Mouse (Mus musculus): ENCODE results near the gene Mllt10. TPM values are rescaled to one million over a fixed set of nuclear protein-coding genes. Genes with fewer than 3 reads are reported as not detected.

Mllt10 gene
- polyA plus RNA-seq, 1 experiment, result 19.1 TPM

DNA sequence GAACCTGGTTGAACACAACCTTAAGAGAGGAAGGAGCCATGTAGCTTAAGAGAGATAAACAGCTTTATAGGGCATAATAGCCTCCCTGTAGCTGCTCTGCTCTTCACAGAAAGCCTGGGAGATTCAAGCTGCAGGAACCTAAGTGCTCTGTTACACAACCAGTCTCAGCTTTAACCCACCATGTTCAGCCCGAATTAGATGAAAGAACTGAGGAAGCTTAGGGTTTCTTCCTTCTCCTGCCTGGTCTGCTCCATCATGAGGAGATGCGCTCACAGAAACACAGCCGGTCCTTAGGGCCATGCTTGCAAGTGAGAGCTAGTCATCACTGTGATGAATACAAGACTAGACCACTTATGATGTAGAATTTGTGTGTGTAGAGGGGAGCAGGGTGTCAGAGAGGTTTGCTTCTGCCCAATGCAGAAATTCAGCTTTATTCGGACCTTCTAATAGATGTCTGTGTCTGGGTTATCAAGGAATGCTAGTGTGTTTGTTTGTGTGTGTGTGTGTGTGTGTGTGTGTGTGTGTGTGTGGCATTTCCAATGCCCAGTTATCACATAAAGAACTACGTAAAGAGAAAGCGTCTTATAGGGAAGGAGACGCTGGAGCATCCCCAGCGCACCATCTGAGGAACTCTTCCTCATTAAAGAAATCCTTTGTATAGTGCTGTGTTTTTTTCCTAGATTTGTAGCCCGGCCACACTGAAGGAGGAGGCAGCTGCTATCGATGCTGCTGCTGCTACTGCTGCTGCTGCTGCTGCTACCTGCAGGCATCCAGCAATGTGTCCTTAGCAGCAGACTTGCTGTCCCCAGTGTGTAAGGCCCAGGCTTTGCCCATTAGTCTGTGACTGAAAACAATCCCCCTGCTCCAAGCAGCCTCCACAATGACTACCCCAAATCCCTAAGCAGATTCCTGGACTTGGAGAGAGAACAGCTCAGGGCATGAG, 21.6 kb upstream of the Mllt10 start:
- DNase-seq (ENCODE audit: low read depth, low spot score), result no peak
- 91% methylated on average over 10 of the region's 10 CpGs for WGBS

DNA sequence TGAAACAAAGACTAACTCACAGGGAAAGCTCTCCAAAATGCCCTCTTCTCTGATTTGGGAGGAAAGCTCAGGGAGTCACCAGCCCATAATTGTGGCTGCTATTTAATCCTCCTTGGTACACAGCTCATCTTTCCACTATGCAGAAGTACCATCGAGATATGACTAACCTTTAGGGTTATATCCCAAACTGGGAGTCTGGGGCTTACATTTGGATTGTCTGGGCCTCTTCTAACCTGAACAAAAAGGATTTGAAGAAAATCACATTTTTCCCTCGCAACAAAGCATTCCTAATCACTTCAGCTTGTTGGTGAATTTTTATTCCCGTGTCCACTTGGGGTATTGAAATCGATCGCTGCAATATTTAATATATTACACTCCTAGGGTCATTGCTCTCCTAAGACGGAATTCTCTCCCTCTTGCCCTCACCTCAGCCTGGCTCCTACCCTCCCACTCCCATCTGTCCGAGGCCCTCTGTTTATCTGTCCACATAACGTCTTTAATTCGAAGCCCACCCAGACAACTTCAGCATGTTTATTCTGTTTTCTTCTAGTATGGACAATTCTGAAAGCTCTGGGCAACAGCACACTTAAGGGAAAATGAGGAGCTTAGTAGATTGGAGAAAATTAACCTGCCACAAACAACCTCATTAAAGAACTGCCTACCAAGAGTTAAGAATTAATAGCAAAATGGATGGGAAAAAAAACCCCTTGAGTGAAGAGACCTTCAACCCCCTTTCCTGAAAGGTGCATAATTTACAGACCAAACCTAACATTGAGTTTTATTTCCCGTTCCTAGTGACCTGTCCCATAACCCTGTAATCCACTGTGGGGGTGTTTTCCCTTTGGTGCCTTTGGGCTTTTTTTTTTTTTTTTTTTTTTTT, 20.4 kb upstream of the Mllt10 start:
- 93% methylated on average over 10 of the region's 10 CpGs for WGBS
- DNase-seq (ENCODE audit: low read depth, low spot score), result no peak

DNA sequence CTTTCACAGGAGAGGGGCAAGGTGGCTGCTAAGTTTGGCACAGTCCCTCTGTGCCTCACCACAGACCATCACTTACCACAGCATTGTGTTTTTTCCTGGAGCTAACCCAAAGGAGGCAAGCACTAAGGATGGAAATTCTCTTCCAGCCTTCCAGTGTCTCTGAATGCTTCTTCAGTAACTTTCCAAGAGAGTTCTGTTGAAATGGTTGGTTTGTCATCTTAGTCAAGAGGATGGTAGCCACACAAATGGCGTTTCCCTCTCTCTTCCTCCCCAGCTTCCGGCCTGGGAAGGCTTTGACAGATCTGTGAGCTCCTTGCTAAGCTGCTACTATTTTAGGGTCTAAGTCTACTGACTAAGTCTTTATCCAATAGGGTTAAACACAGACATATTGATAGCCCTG, 17.5 kb upstream of the Mllt10 start, which contains the start of gene A930004D18Rik:
Gene A930004D18Rik, minus strand, starts transcription at position 247 of the 400 bp plus-strand sequence.
- WGBS, result 86% methylated on average over 2 of the region's 2 CpGs
- no peak for DNase-seq (ENCODE audit: low read depth, low spot score)

DNA sequence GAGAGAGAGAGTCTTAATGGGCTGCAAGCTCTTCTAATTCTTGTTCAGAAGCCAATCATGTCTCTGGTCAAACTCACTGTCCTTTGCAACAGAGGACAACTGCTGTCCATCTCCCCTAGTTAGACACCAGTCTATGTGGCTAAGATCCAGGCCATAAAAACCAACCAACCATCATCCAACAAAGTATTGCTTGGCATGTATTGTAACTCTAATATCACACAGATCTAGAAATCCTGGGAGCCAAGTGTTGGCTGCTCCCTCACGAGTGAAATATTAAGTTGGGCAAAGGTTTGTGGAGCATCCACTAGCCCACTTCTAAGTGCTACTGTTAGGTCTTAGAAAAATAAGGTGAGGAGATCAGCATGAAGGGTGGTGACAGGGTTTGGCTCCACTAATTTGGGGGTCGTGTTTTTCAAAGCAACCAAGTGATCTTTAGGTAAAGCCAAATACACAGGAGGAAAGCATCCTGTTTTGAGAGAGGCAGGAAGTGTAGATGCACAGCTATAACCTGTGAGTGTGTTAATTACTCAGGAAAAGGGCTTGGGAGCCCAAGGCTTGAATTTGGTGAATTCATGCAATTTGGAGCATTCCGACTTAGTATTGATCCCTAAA, 16.8 kb upstream of the Mllt10 start:
- 78% methylated on average over 3 of the region's 3 CpGs for WGBS
- DNase-seq (ENCODE audit: low read depth, low spot score), result no peak

DNA sequence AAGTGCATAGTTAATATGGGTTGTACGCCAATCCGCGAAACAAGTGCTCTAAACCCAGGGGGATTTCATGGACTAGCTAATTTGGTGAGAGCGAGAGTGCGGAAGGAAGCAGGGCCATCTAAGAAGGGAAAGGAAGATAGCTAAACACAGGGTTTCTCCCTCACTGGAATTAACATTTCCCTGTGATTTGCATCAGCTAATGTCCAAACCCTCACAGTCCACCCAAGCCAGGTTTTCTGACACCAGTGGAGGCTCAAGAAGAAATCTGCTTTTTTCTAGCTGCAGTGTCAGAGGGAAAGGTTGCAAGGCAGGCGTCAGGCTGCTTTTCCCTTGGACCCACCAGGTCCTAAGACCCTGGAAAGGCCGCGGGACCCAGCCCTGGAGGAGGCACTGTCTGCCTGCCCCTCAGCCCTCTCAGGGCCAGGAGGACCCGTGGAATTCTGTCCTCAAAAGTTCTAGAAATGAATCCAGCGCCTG, 16.1 kb upstream of the Mllt10 start:
- DNase-seq (ENCODE audit: low read depth, low spot score), result no peak
- WGBS, result 93% methylated on average over 10 of the region's 10 CpGs

DNA sequence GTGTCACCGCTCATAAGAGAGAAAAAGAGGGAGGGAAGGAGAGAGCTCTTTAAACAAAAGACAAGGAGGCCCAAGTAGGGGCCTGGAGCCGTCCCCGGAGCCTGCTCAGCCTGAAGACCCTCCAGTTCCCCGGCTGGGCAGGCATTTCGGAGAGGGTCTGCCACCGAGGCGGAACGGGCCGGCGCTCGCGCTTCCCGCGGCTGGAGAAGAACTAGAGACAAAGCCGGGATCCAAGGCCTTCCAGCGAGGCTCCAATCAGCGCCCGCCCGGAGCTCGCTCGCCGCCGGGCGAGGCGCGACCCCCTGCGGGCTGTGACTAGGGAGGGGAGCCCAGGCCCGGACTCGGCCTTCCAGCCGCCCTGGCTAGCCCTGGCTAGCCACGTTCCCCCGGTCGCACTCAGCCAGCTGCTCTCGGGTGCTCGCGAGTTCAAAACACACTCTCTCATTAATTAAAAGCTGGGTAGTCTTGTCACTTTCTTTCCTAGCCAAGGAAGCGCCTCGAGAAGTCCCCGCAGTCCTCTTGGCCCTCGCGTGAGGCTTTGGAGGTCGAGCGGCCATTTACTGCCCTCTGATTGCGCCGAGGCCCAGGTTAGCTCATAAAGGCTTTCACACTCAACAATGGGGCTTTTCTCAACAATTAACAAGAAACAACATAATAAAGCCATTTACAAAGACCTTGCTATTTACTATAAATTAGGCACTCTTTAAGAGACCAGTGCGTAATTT, 15.3 kb upstream of the Mllt10 start:
- WGBS, result 58% methylated on average over 46 of the region's 46 CpGs
- DNase-seq (ENCODE audit: low read depth, low spot score), result no peak

DNA sequence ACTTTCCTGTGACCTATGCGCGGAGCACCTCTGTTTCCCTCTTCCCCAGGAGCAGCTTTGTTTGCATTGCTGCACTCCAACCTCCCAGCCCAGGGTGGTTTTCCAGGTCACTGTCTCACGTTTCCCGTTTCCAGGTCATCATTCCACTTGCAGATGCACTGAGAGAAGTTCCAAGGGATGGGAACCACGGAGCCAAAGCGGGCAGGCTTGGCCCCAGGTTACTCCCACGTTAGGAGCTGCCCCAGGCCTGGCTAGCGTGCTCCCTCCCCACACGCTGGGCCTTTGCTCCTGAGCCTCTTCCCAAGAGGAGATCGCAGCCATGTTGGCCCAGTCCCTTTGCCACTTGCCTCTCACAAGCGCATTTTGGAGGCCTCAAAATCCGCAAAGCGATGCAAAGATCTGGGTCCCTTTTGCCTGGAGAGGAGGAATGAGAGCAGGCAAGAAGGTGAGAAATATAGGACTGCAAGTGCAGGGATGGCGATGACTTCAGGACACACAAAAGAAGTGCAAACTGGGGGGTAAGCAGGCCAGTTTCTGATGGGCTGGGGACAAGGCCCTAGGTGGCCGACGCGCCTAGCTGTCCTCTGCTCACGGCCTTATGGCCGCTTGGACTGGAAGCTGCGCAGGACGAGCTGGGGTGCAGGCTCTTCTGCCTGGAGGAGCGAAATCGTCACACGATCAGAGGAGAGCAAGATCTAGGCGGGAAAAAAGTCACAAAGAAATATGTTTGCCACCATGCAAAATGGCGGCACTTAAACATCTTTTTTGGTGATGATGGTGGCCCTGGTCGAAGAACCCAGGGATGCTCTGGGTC, 14.5 kb upstream of the Mllt10 start:
- WGBS, result 95% methylated on average over 27 of the region's 27 CpGs
- DNase-seq (ENCODE audit: low read depth, low spot score), result no peak

DNA sequence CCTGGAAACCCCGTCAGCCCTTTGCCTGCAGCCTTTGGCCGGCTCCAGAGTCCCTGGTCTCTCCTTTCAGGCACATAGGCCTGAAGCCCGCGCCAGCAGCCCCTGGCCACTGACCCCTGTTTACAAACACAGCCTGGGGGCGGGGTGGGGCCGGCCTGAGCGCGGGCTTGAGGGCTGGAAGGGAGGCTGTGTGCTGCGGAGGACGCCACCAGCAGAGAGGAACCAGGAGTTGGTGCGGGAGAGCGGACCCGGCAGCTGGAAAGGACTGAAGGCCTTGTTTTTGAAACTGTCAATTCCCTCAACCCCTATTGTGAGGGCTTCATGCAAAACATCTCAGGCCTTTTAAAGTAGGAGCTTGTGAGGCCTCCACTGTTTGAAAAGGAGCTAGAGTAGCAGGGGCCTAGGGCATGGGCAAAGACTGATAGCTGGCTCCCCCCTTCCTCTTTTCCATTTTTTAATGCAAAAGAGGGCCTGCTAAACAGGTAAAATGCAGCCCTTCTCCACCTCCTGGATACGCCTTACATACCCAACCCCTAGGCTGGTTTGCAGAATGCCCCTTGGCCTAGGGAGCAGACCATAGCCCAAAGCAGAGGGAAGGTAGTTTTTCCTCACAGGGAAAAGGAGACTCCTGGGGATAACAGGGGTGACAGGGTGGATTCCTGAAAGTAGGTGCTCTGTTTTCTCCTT, 13.7 kb upstream of the Mllt10 start:
- 85% methylated on average over 14 of the region's 14 CpGs for WGBS
- no peak for DNase-seq (ENCODE audit: low read depth, low spot score)

DNA sequence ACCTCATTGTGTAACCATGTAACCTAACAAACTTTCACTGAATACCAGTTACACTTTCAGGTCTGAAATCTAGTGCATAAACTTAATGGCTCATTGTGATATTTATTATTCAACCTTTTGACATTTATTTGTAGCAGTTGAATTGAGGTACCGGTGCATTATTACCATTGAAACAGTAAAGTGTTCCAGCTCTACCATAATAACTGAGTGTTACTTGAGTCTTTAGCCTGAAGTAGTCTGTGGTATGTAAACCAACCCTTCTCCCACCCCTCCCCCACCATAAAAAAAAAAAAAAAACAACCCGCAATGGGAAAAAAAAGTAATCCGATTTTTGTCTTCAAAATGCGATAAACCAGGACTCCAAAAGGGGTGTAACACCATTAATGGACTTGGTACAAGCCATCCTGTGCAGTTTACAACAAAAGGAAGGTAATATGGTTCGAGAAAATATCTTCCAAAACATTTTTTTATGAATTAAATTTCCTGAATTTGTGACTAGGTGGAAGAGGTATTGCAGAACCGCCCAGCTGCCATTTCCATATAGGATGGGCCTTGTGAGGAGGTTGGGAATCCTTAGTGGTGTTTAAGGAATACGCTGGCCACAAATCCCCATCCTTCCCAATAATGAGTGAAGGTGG, 9.8 kb upstream of the Mllt10 start:
- WGBS, result 72% methylated on average over 7 of the region's 7 CpGs
- no peak for DNase-seq (ENCODE audit: low read depth, low spot score)

DNA sequence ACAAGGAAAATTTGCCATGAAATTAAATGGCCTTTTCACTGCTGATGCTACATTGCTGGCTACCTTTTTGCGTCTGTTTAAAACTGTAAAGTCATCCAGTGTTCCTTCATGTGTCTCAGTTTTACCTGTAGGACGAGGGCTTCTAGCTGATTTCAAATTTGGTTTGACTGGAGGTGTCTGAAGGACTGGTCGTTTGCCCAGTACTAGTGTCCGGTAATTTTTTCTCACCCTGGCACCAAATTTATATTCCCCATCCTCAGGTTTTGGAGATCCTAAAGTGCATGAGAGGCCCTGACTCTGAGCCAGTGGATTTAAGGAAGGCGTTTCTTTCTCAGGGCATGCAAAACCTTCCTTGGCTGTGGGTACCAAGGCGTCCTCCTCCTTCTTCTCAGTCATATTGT, 9.3 kb upstream of the Mllt10 start:
- DNase-seq (ENCODE audit: low read depth, low spot score), result no peak
- 75% methylated on average over 6 of the region's 6 CpGs for WGBS

DNA sequence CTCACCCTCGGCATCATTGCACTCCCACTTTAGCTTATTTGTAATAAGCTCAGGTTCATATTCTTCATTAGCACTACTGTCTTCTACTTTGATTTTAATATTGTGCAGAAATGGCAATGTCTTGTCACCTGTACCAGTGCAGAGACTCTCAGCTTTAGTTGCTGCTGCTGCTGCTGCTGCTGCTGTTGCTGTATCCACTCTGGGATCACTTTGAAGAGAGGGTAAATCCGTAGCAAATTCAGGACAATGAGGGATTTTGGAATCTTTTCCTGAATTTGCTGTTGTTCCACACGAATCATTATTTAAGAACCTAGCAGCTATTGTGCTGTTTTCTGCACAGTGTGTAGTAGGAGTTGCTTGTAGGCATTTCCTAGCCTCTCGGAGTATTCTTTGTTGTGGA, 8.9 kb upstream of the Mllt10 start:
- no peak for DNase-seq (ENCODE audit: low read depth, low spot score)
- 50% methylated on average over 4 of the region's 4 CpGs for WGBS

DNA sequence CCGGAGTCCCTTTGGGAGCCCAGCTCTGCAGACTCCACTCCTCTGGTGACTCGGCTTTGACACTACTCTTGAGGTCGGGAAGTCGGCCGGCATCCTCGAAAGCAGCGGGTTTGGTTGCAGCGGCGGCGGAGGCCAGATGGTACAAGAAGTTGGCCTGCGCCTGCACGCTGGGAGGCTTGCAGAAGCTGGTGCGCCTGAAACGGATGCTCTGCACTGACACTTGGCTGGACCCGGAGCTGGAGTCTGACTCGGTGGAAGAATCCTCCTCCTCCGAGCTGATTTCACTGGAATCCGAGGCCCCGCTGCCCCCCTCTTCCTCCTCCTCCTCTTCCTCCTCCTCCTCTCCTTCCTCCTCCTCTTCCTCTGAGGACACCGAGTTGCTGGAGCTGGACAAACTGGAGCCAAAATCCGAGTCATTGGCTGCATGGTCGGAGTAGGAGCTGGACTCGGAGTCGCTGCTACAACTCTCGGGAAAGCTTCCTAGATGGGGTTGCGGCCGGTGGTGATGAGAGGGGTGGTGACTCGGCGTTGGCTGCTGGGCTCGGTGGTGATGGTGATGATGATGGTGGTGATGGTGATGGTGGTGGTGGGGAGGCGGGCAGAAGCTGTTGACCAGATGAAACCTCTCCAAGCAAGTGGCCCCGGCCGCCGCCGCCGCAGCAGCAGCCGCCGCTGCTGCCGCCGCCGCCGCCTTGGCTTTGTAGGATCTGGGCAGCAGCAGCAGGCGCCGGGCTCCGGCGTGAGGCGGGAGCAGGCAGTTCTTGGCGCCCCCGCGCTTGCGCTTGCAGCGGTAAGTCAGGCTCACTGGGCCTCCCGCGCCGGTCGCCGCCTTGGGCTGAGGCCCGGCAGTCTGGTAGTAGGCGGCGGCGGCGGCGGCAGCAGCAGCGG, 8.0 kb upstream of the Mllt10 start:
- no peak for DNase-seq (ENCODE audit: low read depth, low spot score)
- WGBS, result under 1% methylated on average over 64 of the region's 64 CpGs

DNA sequence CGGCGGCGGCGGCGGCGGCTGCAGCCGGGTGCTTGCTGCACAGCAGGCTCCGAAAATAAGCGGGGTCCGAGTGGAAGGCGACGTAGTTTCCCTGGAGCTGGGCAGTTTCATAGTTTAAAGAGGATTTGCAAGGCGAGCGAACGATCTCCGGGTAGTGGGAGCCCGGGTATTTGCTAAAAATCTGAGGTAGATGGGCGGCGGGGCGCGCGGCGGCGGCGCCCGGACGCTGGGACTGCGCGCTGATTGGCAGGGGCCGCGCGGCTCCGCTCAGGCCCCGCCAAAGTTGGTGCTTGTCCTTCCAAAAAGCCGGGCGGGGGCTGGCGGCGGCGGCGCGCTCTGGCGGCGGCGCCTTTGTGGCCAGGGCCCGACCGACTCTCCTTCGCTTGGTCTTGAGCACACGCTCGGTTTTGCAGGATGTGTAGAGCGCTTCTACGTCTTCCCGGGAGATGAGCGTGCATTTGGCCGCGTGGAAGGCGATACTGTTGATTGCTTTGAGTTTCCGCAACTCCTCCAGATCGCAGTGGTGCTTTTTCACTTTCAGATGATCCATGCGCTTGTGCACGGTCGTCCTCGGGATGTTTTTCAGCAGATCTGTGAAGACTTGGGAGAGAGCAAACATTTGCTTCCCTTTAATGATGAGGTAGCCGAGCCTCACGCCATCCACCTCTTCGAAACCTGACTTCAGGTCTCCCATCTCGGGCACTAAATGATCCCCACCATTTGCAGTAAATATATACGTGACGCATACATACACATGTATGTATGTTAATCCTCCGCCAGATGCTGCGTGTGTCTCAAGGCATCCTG, 7.2 kb upstream of the Mllt10 start:
- no peak for DNase-seq (ENCODE audit: low read depth, low spot score)
- under 1% methylated on average over 70 of the region's 70 CpGs for WGBS

DNA sequence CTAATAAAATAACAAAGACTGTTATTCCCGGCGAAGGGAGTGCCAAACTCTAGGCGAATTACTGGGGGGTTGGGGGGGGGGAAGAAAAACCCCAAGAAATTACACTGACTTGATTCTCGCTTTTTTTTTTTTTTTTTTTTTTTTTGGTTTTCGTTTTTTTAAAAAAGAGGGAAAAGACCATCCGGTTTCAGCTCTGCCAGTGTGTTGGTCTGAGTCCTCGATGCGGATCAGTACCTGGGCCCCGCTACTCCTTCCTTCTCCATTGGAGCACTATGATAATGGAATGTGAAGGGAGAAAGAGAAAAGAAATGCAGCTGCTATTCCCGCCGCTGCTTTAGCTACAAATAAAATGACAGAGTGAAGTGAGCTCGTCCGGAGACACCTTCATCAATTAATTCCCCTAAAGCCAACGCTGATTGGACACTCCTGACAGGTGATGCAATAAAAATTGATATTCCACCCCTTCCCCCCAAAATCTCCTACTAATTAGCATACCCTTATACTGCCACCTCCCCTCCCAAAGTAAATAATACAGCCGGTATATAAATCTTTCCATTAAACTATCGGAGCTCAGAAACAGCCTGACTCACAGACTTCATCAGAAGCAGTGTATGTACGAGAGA, 6.5 kb upstream of the Mllt10 start, which contains the start of gene Skida1:
Gene Skida1, minus strand, starts transcription at position 599 of the 623 bp plus-strand sequence.
- 5% methylated on average over 17 of the region's 17 CpGs for WGBS

DNA sequence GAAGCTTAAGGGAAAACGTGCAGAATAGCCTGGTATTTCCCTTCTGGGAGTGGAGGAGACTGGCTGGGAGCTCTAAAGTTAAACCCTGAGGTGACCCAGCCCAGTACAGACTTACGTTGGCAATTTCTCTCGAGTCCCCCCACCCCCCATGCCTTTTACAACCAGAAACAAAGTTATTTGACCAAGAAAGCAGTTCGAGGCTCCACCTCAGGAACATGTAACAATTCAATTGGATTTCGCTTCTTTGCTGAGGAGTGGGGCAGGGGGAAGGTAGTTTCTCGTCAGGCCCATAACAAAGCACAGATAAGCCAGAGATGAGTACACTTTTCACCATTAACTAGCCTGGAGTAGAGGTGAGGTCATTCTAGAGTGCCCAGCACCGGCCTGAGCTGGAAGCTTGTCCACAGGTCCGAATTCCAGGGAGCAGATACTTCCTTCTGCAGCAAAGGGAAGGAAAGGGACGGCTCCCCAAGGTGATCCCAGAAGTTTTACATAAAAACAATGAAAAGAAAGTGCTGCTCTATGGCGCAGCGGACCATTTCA, 5.7 kb upstream of the Mllt10 start:
- DNase-seq (ENCODE audit: low read depth, low spot score), result no peak
- WGBS, result 33% methylated on average over 11 of the region's 11 CpGs

More for the DNA sequence above, 6.5 kb upstream of the Mllt10 start, which contains the start of gene Skida1:
- no peak for DNase-seq (ENCODE audit: low read depth, low spot score)

Data from large intestine, adult 2 months (tissue).